Mouse (Mus musculus) liver, postnatal 0 days (tissue): ENCODE measurements at regions not wholly inside any gene's neighbourhood (a gene's known extent, or its start where the extent isn't known, plus 50 kb on each side); places are given as distances from the start of the nearest gene placed in this dataset.

ENCODE experiments used
- CTCF ChIP-seq: sonication (generic); IDR thresholded peaks from 2 replicates; pipeline ENCODE4 v1.5.1; 2016; ENCODE audit warnings: antibody characterized with exemption, low read depth
- EP300 ChIP-seq: IDR thresholded peaks from 2 replicates; pipeline ENCODE4 v1.6.1; 2016; ENCODE audit warnings: antibody characterized with exemption, low read depth, mild to moderate bottlenecking

GRCm38 (mm10) chr12:9251772-9252171, 222.0 kb downstream of the Ttc32 start:
- TF ChIP-seq CTCF (peak; percentile 60), EP300 (no peak)
